Mouse (Mus musculus) lung, adult 10 weeks (tissue): Measurements from ENCODE around the gene Casz1. TPM values are rescaled to one million over a fixed set of nuclear protein-coding genes. Genes with fewer than 3 reads are reported as not detected.

Experiments used
- polyA plus RNA-seq: library from polyadenylated mRNA; stranded (reverse); fragments of 350-450 nt; fragmentation: Illumina TruSeq; extraction: RNeasy Lipid Tissue Mini Kit (QIAGEN cat#74804); gene quantifications from one replicate; pipeline ENCODE4 v1.2.3, GENCODE M21; 2014; ENCODE audit warnings: low read depth, low replicate concordance; ENCODE audit not compliant: insufficient read depth

The Casz1 gene
- 8.4 TPM for polyA plus RNA-seq

GRCm38 (mm10) chr4:148804137-148804779 is at the start of gene Casz1:
Casz1 (plus strand) TSS chr4:148804429.

Other genes starting within 250 kb of the Casz1 start
- gene Exosc10, start 246.0 kb upstream of the Casz1 start, polyA plus RNA-seq = 21.3 TPM
- 18.8 TPM for gene Srm, start 212.9 kb upstream of the Casz1 start, polyA plus RNA-seq
- 0.27 TPM for gene Masp2, start 201.9 kb upstream of the Casz1 start, polyA plus RNA-seq
- 156 TPM for gene Tardbp, start 177.4 kb upstream of the Casz1 start, polyA plus RNA-seq
- not detected for gene Gm572, start 161.1 kb upstream of the Casz1 start, polyA plus RNA-seq